Mouse (Mus musculus) lung, embryonic 14.5 days (tissue): ENCODE measurements at regions not wholly inside any gene's neighbourhood (a gene's known extent, or its start where the extent isn't known, plus 50 kb on each side); places are given as distances from the start of the nearest gene placed in this dataset.

Experiments
- ATAC-seq: fragments of 200-750 bp; cut with Nextera tagmentation; 2 replicates; pipeline ENCODE4 v1.8.0; 2017; ENCODE audit warnings: mild to moderate bottlenecking, moderate TSS enrichment, moderate library complexity; ENCODE audit not compliant: insufficient read depth
- DNase-seq: peaks from one replicate; pipeline ENCODE4 v3.0.0-alpha.2; 2015
- H3K27ac ChIP-seq: fragments of 300-500 bp; sonication (generic); 2 replicates; pipeline ENCODE4 v1.5.1; 2014; ENCODE audit warnings: low read depth, mild to moderate bottlenecking, moderate library complexity
- H3K27me3 ChIP-seq: fragments of 300-500 bp; sonication (generic); 2 replicates; pipeline ENCODE4 v1.6.1; 2014; ENCODE audit warnings: low read length, control low read depth; ENCODE audit not compliant: insufficient read depth
- H3K36me3 ChIP-seq: fragments of 300-500 bp; sonication (generic); 2 replicates; pipeline ENCODE4 v1.6.1; 2014; ENCODE audit warnings: control low read depth; ENCODE audit not compliant: insufficient read depth
- H3K4me1 ChIP-seq: fragments of 300-500 bp; sonication (generic); 2 replicates; pipeline ENCODE4 v1.6.1; 2014; ENCODE audit warnings: antibody characterized with exemption, control low read depth; ENCODE audit not compliant: insufficient read depth
- H3K4me2 ChIP-seq: fragments of 300-500 bp; sonication (generic); 2 replicates; pipeline ENCODE4 v1.6.1; 2014; ENCODE audit warnings: mild to moderate bottlenecking
- H3K4me3 ChIP-seq: fragments of 300-500 bp; sonication (generic); 2 replicates; pipeline ENCODE4 v1.5.1; 2014; ENCODE audit warnings: low read depth, low read length
- H3K9ac ChIP-seq: fragments of 300-500 bp; sonication (generic); 2 replicates; pipeline ENCODE4 v1.6.1; 2014
- H3K9me3 ChIP-seq: fragments of 300-500 bp; sonication (generic); 2 replicates; pipeline ENCODE4 v1.6.1; 2016; ENCODE audit warnings: low read depth, low read length, control low read depth
- CTCF ChIP-seq: IDR thresholded peaks from 2 replicates; pipeline ENCODE4 v1.5.1; 2016; ENCODE audit warnings: antibody characterized with exemption, low read depth
- WGBS: fragments of 180-500 bp; shearing (Covaris S2); extraction: QIAGEN DNeasy Blood & Tissue Kit; methylation state at CpG from one replicate; pipeline ENCODE4 v1.1.7; 2014; 5-methylcytosine and 5-hydroxymethylcytosine counted together

- Histone ChIP-seq H3K27ac (no peak overlapping the region), H3K9me3 (no peaks in the 10 kb centered on the region), H3K36me3 (no peaks in the 10 kb centered on the region), H3K4me3 (no peak overlapping the region), H3K4me2 (no peak overlapping the region), H3K27me3 (no peaks in the 10 kb centered on the region), H3K4me1 (peaks cover 12% of the 10 kb centered on the region), H3K9ac (no peak overlapping the region)
- no peak for ATAC-seq
- WGBS = 77% methylated on average over 7 of the region's 7 CpGs
- DNase-seq = no peak
- TF ChIP-seq CTCF = no peak
Observed at GRCm38 (mm10) chr5:148758786-148759185, 170.3 kb downstream of the Katnal1 start.

GRCm38 (mm10) chr5:148757715-148758114 lies 171.4 kb downstream of the Katnal1 start:
- Histone ChIP-seq H3K36me3 (no peaks in the 10 kb centered on the region), H3K4me1 (peaks cover 8% of the 10 kb centered on the region), H3K27ac (no peak overlapping the region), H3K9me3 (no peaks in the 10 kb centered on the region), H3K9ac (no peak overlapping the region), H3K4me2 (no peak overlapping the region), H3K4me3 (no peak overlapping the region), H3K27me3 (no peaks in the 10 kb centered on the region)
- no peak for TF ChIP-seq CTCF
- 72% methylated on average over 5 of the region's 5 CpGs for WGBS
- ATAC-seq (peak; percentile 48; the same call in 1 of the 2 replicates), DNase-seq (no peak)

- DNase-seq (peak; percentile 82), ATAC-seq (peak; percentile 80)
- WGBS = 35% methylated on average over 8 of the region's 8 CpGs
- Histone ChIP-seq H3K4me1 (peaks cover 8% of the 10 kb centered on the region), H3K9me3 (no peaks in the 10 kb centered on the region), H3K4me3 (no peak overlapping the region), H3K27me3 (no peaks in the 10 kb centered on the region), H3K4me2 (0 out of 2 replicates have a peak overlapping the region, but pooled peaks have one; percentile 7), H3K36me3 (no peaks in the 10 kb centered on the region), H3K27ac (peak overlapping the region; percentile 36; the same call in 1 of the 2 replicates), H3K9ac (no peak overlapping the region; the same call in 1 of the 2 replicates)
- TF ChIP-seq CTCF = no peak
Observed at GRCm38 (mm10) chr5:148757236-148757635, 171.9 kb downstream of the Katnal1 start.

GRCm38 (mm10) chr5:148756246-148756930 lies 172.7 kb downstream of the Katnal1 start:
- Histone ChIP-seq H3K4me3 (no peak overlapping the region), H3K9me3 (no peaks in the 10 kb centered on the region), H3K9ac (no peak overlapping the region), H3K27ac (0 out of 2 replicates have a peak overlapping the region, but pooled peaks have one; percentile 1), H3K4me1 (peaks cover 8% of the 10 kb centered on the region), H3K36me3 (no peaks in the 10 kb centered on the region), H3K27me3 (no peaks in the 10 kb centered on the region), H3K4me2 (no peak overlapping the region)
- DNase-seq = no peak
- peak; percentile 68 for TF ChIP-seq CTCF
- WGBS = 81% methylated on average over 16 of the region's 16 CpGs
- no peak for ATAC-seq

GRCm38 (mm10) chr5:148755807-148756206 lies 173.3 kb downstream of the Katnal1 start:
- H3K4me3 ChIP-seq = no peak overlapping the region
- H3K27ac ChIP-seq = no peak overlapping the region
- WGBS = 63% methylated on average over 8 of the region's 8 CpGs
- ATAC-seq (no peak), DNase-seq (no peak)
- H3K4me1 ChIP-seq = peaks cover 8% of the 10 kb centered on the region
- no peak for TF ChIP-seq CTCF
- no peaks in the 10 kb centered on the region for H3K9me3 ChIP-seq
- H3K4me2 ChIP-seq = no peak overlapping the region
- H3K27me3 ChIP-seq = no peaks in the 10 kb centered on the region
- no peak overlapping the region for H3K9ac ChIP-seq
- no peaks in the 10 kb centered on the region for H3K36me3 ChIP-seq

GRCm38 (mm10) chr5:148754896-148755295 lies 174.2 kb downstream of the Katnal1 start:
- Histone ChIP-seq H3K9me3 (no peaks in the 10 kb centered on the region), H3K4me2 (no peak overlapping the region), H3K4me3 (no peak overlapping the region), H3K4me1 (peaks cover 8% of the 10 kb centered on the region), H3K27ac (no peak overlapping the region), H3K36me3 (no peaks in the 10 kb centered on the region), H3K9ac (no peak overlapping the region), H3K27me3 (no peaks in the 10 kb centered on the region)
- TF ChIP-seq CTCF = no peak
- ATAC-seq (peak; percentile 24; the same call in 1 of the 2 replicates), DNase-seq (peak; percentile 67)
- 45% methylated on average over 10 of the region's 10 CpGs for WGBS

GRCm38 (mm10) chr5:148754363-148754762 lies 174.8 kb downstream of the Katnal1 start:
- Histone ChIP-seq H3K4me1 (peaks cover 8% of the 10 kb centered on the region), H3K4me3 (no peak overlapping the region), H3K36me3 (no peaks in the 10 kb centered on the region), H3K9ac (no peak overlapping the region), H3K4me2 (no peak overlapping the region), H3K27ac (no peak overlapping the region), H3K9me3 (no peaks in the 10 kb centered on the region), H3K27me3 (no peaks in the 10 kb centered on the region)
- ATAC-seq = no peak
- WGBS = 93% methylated on average over 6 of the region's 6 CpGs
- DNase-seq = no peak
- TF ChIP-seq CTCF = peak; percentile 32; the same call in 1 of the 2 replicates
